Mouse (Mus musculus) heart, embryonic 14.5 days (tissue): Measurements from ENCODE around the gene Ankmy1. TPM values are rescaled to one million over a fixed set of nuclear protein-coding genes. Genes with fewer than 3 reads are reported as not detected.

ENCODE experiments used
- ATAC-seq: fragments of 200-750 bp; cut with Nextera tagmentation; 2 replicates; pipeline ENCODE4 v1.8.0; 2017; ENCODE audit warnings: low read depth, moderate TSS enrichment; ENCODE audit not compliant: insufficient number of reproducible peaks, insufficient read depth, low FRiP score
- H3K27ac ChIP-seq, 2 experiments: fragments of 200-500 bp in 1 of 2; fragments of 300-500 bp in 1 of 2; sonication (generic) in 1 of 2; replicated peaks in 1 of 2; 2 replicates each; pipeline ENCODE4 v1.5.1; 2012 to 2014; ENCODE audit warnings: low read depth in 2 of 2, low read length in 2 of 2, control low read depth in 1 of 2, mild to moderate bottlenecking in 1 of 2, mixed read lengths in 1 of 2; ENCODE audit not compliant: control insufficient read depth in 1 of 2, insufficient read depth in 1 of 2
- H3K27me3 ChIP-seq: fragments of 300-500 bp; sonication (generic); 2 replicates; pipeline ENCODE4 v1.6.1; 2014; ENCODE audit warnings: mild to moderate bottlenecking, low read length, control low read depth; ENCODE audit not compliant: control insufficient read depth, insufficient read depth
- H3K36me3 ChIP-seq: fragments of 300-500 bp; sonication (generic); 2 replicates; pipeline ENCODE4 v1.6.1; 2014; ENCODE audit warnings: mild to moderate bottlenecking, control low read depth, low read length, mixed read lengths; ENCODE audit not compliant: control insufficient read depth, insufficient read depth
- H3K4me1 ChIP-seq, 2 experiments: fragments of 200-500 bp in 1 of 2; fragments of 300-500 bp in 1 of 2; sonication (generic) in 1 of 2; 2 replicates each; pipeline ENCODE4 v1.6.1; 2012 to 2014; ENCODE audit warnings: low read length in 2 of 2, control low read depth in 1 of 2, mixed read lengths in 1 of 2; ENCODE audit not compliant: control insufficient read depth in 2 of 2, insufficient read depth in 2 of 2
- H3K4me2 ChIP-seq: fragments of 300-500 bp; sonication (generic); 2 replicates; pipeline ENCODE4 v1.6.1; 2014; ENCODE audit warnings: mild to moderate bottlenecking, low read length
- H3K4me3 ChIP-seq, 2 experiments: fragments of 200-500 bp in 1 of 2; fragments of 300-500 bp in 1 of 2; sonication (generic) in 1 of 2; 2 replicates each; pipeline ENCODE4 v1.5.1; 2012 to 2014; ENCODE audit warnings: low read length in 2 of 2, mild to moderate bottlenecking in 2 of 2, control low read depth in 1 of 2, low read depth in 1 of 2, moderate library complexity in 1 of 2; ENCODE audit not compliant: control insufficient read depth in 1 of 2, insufficient read depth in 1 of 2
- H3K9ac ChIP-seq: fragments of 300-500 bp; sonication (generic); 2 replicates; pipeline ENCODE4 v1.6.1; 2014; ENCODE audit warnings: mild to moderate bottlenecking, low read length
- H3K9me3 ChIP-seq: fragments of 300-500 bp; sonication (generic); 2 replicates; pipeline ENCODE4 v1.6.1; 2016; ENCODE audit warnings: low read length, control low read depth; ENCODE audit not compliant: control insufficient read depth
- WGBS: fragments of 180-500 bp; shearing (Covaris S2); extraction: QIAGEN DNeasy Blood & Tissue Kit; methylation state at CpG from one replicate; pipeline ENCODE4 v1.1.7; 2014; 5-methylcytosine and 5-hydroxymethylcytosine counted together
- polyA plus RNA-seq: library from polyadenylated mRNA; unstranded; fragments of >200 nt; fragmentation: Nextera tagmentation; extraction: Ambion mirVana; gene quantifications from 2 replicates; pipeline ENCODE4 v1.2.1, GENCODE M21; 2014

Ankmy1 gene
- polyA plus RNA-seq, 1 experiment from 2014 or later, result 0.89 TPM

DNA sequence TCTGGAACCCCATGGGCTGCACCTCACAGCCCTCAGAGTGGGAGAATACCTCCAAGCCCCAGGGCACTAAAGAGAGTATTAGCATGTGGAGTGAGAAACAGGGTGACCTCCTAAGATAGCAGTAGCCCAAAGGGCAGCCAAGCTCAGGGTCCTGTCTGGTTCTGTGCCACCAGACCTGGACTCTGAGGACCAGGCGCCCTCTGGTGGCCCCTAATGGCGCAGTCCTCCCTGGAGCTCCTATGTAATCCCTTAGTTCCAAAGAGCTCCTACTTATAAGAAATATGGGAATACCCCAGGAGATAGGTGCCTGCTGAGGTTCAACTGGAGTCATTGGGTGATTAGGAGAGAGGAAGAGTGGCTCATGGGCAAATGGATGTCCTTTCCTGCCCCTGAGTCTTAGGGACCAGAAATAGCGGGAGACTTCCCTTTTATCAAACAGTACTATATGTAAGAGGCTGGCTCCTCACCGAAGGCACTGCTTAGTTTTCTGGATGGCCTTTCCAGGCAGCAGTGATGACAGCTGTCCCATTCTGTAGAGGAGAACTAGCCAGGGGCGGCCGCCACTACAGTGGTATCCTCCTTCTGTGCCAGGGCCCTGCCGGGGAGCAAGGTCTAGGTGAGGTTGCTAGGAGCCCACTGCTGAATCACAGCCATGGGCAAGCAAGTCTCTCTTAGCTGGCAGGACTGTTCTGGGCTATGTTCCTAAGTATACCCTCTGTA lies 68.6 kb downstream of the Ankmy1 start:
- Histone ChIP-seq H3K27me3 (peaks cover 20% of the 10 kb centered on the region), H3K36me3 (0 out of 2 replicates have a peak, but pooled peaks cover 10% of the 10 kb centered on the region), H3K4me2 (peak overlapping the region; percentile 87), H3K9ac (0 out of 2 replicates have a peak overlapping the region, but pooled peaks have one; percentile 97), H3K4me3 (no peak overlapping the region), H3K4me1 (peaks cover 22 to 41% of the 10 kb centered on the region in 2 experiments; a peak in 3 of 4 replicates), H3K9me3 (no peaks in the 10 kb centered on the region), H3K27ac (no peak overlapping the region)
- 47% methylated on average over 7 of the region's 7 CpGs for WGBS
- no peak for ATAC-seq

GRCm38 (mm10) chr1:92832011-92833010 lies 70.4 kb downstream of the Ankmy1 start:
- Histone ChIP-seq H3K9ac (peak overlapping the region; percentile 97), H3K27ac (peak overlapping the region; percentile 79 to 91), H3K27me3 (peaks cover 33% of the 10 kb centered on the region), H3K36me3 (0 out of 2 replicates have a peak, but pooled peaks cover 10% of the 10 kb centered on the region), H3K4me3 (peak overlapping the region; percentile 63 to 79), H3K9me3 (no peaks in the 10 kb centered on the region), H3K4me2 (peak overlapping the region; percentile 87), H3K4me1 (peaks cover 14 to 28% of the 10 kb centered on the region in 2 experiments; a peak in 3 of 4 replicates)
- under 1% methylated on average over 62 of the region's 62 CpGs for WGBS
- peak; percentile 9; the same call in 1 of the 2 replicates for ATAC-seq

DNA sequence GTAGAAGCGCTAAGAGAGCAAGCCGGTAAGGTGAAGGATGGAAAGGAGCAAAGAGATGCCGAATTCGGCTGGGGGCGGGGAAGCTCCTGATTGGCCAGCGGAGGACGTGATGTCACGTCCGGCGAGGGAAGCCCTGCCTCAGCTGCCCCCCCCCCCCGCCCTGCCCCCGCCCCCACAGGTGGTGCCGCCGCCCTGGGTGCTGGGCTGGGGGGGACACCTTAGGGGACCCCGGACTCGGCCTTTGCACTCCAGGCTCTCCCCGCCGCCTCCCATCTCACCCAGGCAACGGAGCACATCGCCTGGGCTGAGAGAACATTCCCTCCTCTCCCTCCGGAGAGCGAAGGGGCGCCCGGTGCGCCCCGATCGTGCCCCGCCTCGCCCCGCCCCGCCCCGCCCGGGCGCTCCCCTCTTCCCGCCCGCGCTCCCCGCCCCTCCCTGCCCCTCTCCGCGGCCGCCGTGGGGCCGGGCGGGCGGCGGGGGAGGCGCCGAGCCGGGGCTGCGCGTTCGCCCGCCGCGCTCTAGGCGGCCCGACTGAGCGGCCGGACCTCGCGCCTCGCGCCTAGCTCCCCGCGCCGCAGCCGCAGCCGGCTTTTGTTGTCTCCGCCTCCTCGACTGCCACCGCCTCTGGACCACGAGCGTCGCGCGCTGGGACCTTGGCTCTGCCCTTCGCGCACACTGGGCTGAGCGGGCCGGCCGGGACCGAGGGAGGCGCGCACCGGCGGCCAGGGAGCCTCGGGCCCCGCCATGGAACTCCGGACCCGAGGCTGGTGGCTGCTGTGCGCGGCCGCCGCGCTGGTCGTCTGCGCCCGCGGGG lies 71.3 kb downstream of the Ankmy1 start, which contains the start of gene Gpc1:
Gene Gpc1, plus strand, starts transcription at position 458 of the 814 bp plus-strand sequence.
- WGBS, result under 1% methylated on average over 67 of the region's 99 CpGs
- Histone ChIP-seq H3K4me1 (peaks cover 14 to 28% of the 10 kb centered on the region in 2 experiments; a peak in 3 of 4 replicates), H3K4me3 (peak within 1 kb of the TSS; percentile 63 to 79), H3K27me3 (peaks cover 39% of the 10 kb centered on the region), H3K9ac (peak within 1 kb of the TSS; percentile 97), H3K27ac (peak within 1 kb of the TSS; percentile 79 to 91), H3K9me3 (no peaks in the 10 kb centered on the region), H3K4me2 (peak within 1 kb of the TSS; percentile 87), H3K36me3 (0 out of 2 replicates have a peak, but pooled peaks cover 10% of the 10 kb centered on the region)
- ATAC-seq, result peak; percentile 66

DNA sequence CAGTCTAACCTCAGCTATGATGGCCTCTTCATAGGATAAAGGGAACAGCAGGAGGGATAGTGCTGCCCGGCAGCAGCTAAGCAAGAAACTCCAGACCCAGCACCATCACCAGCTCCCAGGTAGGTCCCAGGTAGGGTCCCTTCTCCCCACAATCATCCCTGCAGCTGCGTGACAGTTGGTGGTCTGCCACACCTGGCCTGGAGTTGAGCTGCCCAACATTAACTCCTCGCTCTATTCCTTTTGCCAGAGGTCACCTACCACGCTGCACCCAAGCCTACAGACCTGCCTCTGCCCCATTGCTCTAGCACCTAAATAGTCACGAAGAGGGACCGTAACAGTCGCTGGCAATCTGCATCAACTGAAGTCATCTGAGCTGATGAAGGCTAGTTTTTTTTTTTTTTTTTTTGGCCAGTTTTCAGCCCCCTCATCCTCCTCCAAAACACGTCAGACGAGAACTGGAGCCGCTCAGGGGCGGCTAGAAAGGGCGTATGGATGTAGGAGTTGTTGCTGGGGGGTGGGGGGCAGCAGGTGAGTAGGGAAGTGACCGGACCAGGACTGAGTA lies 72.0 kb downstream of the Ankmy1 start:
- Histone ChIP-seq H3K4me1 (peaks cover 14 to 28% of the 10 kb centered on the region in 2 experiments; a peak in 3 of 4 replicates), H3K9me3 (no peaks in the 10 kb centered on the region), H3K36me3 (0 out of 2 replicates have a peak, but pooled peaks cover 6% of the 10 kb centered on the region), H3K27ac (no peak overlapping the region), H3K27me3 (peaks cover 40% of the 10 kb centered on the region), H3K4me2 (peak overlapping the region; percentile 87), H3K4me3 (peak overlapping the region; percentile 34 to 79), H3K9ac (no peak overlapping the region)
- 8% methylated on average over 13 of the region's 13 CpGs for WGBS
- no peak for ATAC-seq

GRCm38 (mm10) chr1:92815756-92816294 lies 86.9 kb downstream of the Ankmy1 start:
- Histone ChIP-seq H3K36me3 (no peaks in the 10 kb centered on the region), H3K4me3 (no peak overlapping the region), H3K4me1 (no peaks in the 10 kb centered on the region), H3K4me2 (no peak overlapping the region), H3K9ac (no peak overlapping the region), H3K27me3 (no peaks in the 10 kb centered on the region; the same call in 1 of the 2 replicates), H3K9me3 (no peaks in the 10 kb centered on the region), H3K27ac (no peak overlapping the region)
- no peak for ATAC-seq
- 63% methylated on average over 5 of the region's 5 CpGs for WGBS

GRCm38 (mm10) chr1:92815100-92815499 lies 87.6 kb downstream of the Ankmy1 start:
- no peak for ATAC-seq
- Histone ChIP-seq H3K4me2 (no peak overlapping the region), H3K4me3 (no peak overlapping the region), H3K27ac (no peak overlapping the region), H3K4me1 (no peaks in the 10 kb centered on the region), H3K9ac (no peak overlapping the region), H3K27me3 (no peaks in the 10 kb centered on the region; the same call in 1 of the 2 replicates), H3K9me3 (no peaks in the 10 kb centered on the region), H3K36me3 (no peaks in the 10 kb centered on the region)
- 78% methylated on average over 9 of the region's 9 CpGs for WGBS
